Mouse (Mus musculus) brain, embryonic 14.5 days (tissue): ENCODE measurements at regions not wholly inside any gene's neighbourhood (a gene's known extent, or its start where the extent isn't known, plus 50 kb on each side); places are given as distances from the start of the nearest gene placed in this dataset.

ENCODE experiments used
- CTCF ChIP-seq: fragments of 200-500 bp; IDR thresholded peaks from 2 replicates; pipeline ENCODE4 v1.5.1; 2012; ENCODE audit warnings: inconsistent platforms, mild to moderate bottlenecking, moderate library complexity, borderline replicate concordance; ENCODE audit not compliant: insufficient read depth, insufficient read length; ENCODE audit errors: extremely low read depth
- POLR2A ChIP-seq: fragments of 200-500 bp; IDR thresholded peaks from 2 replicates; pipeline ENCODE4 v1.6.1; 2012; ENCODE audit warnings: mild to moderate bottlenecking, inconsistent platforms, borderline replicate concordance; ENCODE audit not compliant: poor library complexity, insufficient read depth, insufficient read length, severe bottlenecking; ENCODE audit errors: extremely low read depth

- TF ChIP-seq POLR2A (no peak), CTCF (peak; percentile 16; the same call in 1 of the 2 replicates)
Observed at GRCm38 (mm10) chr5:126718421-126718820, 523.2 kb upstream of the Tmem132c start.
